In the genomic region with DNA sequence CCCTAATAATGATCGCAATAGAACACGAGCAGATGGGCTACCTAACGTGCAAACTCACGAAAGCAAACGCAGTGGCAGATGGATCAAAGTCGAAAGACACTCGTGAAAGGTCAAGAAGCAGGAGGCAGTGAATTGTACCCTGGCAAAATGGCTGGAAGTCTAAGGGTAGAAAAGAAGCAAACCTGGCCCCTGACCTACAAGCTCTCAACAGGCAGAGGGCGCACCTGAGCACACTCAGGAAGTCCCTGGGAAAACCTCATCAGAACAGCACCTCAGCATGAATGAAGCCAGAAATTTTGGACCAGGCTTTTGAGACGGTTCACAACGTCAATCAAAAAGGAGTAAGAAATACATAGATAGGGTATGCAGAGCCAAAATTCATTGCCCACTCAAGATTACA, we compare ENCODE assay signal across 23 mouse cellular contexts. TPM values are rescaled to one million over a fixed set of nuclear protein-coding genes. Genes with fewer than 3 reads are reported as not detected.
DNase-seq lines count a peak whose midpoint lies in the region; ATAC-seq and TF ChIP-seq lines count a peak whose summit lies in the region.
"Not testable (repeated sequence)": the region's sequence is repeated elsewhere in the genome, so short reads cannot be mapped to it uniquely, and the experiment has no call there.
"Had no signal": no experiment of that assay in that cellular context is flagged by ENCODE, and none has a peak within 500 bp of the region (broad histone marks: within the 10 kb centered on the region; RNA-seq: fewer than 3 reads in every experiment).

No protein-coding gene starts in this region.

- TF ChIP-seq CTCF in stomach, postnatal 0 days (IDR thresholded peaks at IDR 0.05; ENCODE audit: low read depth), result peak; percentile 41

- ATAC-seq in midbrain, embryonic 15.5 days (replicated peaks); stomach, postnatal 0 days (ENCODE audit: low FRiP score, low TSS enrichment): not testable (repeated sequence)

- not testable (repeated sequence) for TF ChIP-seq EP300 in stomach, postnatal 0 days (optimal IDR thresholded peaks at IDR 0.05)

- not testable (repeated sequence) for H3K27ac ChIP-seq in midbrain, embryonic 15.5 days; stomach, postnatal 0 days (replicated peaks)

- H3K4me1 ChIP-seq in midbrain, embryonic 15.5 days; stomach, postnatal 0 days (replicated peaks; ENCODE audit: control insufficient read depth, insufficient read depth): not testable (repeated sequence)

- H3K9me3 ChIP-seq in midbrain, embryonic 15.5 days; stomach, postnatal 0 days (ENCODE audit: control insufficient read depth, low read length): not testable (repeated sequence)

- not testable (repeated sequence) for H3K4me3 ChIP-seq in midbrain, embryonic 15.5 days; stomach, postnatal 0 days (ENCODE audit: low read depth, low read length)

- intact Hi-C loops in left cerebral cortex, postnatal 14 days (cut with DNase I), result not testable (repeated sequence)

- not testable (repeated sequence) for H3K9ac ChIP-seq in midbrain, embryonic 15.5 days; stomach, postnatal 0 days (ENCODE audit: low read length)

- H3K36me3 ChIP-seq in midbrain, embryonic 15.5 days (replicated peaks); stomach, postnatal 0 days (ENCODE audit: control insufficient read depth, insufficient read depth, low read length): not testable (repeated sequence)

- not testable (repeated sequence) for H3K27me3 ChIP-seq in midbrain, embryonic 15.5 days (replicated peaks); stomach, postnatal 0 days (ENCODE audit: control insufficient read depth, insufficient read depth, low read length)

- WGBS in midbrain, embryonic 15.5 days, result 15% methylated on average over 7 of the region's 10 CpGs
- WGBS in stomach, postnatal 0 days, result 0% methylated on average over 3 of the region's 10 CpGs

- H3K4me2 ChIP-seq in midbrain, embryonic 15.5 days, result 0 out of 2 replicates have a peak overlapping the region, but pooled peaks have one; percentile 20
- not testable (repeated sequence) for H3K4me2 ChIP-seq in stomach, postnatal 0 days (replicated peaks; ENCODE audit: low read depth)

- DNase-seq in adrenal gland, adult (ENCODE audit: inconsistent age in 2 of 2, low spot score in 1 of 2), result peak; percentile 6 to 26
- DNase-seq in cerebellum, adult 9-10 months, result peak; percentile 25
- DNase-seq in frontal cortex, postnatal 36 days (ENCODE audit: low spot score in 2 of 2), result peak; percentile 10 to 34
- peak; percentile 5 for DNase-seq in kidney, adult 18-20 months
- DNase-seq in layer of hippocampus, adult 18-20 months (ENCODE audit: low spot score in 2 of 2), result peak; percentile 6 to 40
- DNase-seq in left cerebral cortex, postnatal 14 days (ENCODE audit: low spot score in 2 of 2), result peak; percentile 31 to 32
- DNase-seq in stomach, postnatal 0 days (ENCODE audit: low spot score), result not testable (repeated sequence)

RNA-seq across cellular contexts. Expression of gene Gm3248, which starts 1.1 kb away (rescaled TPM):
- total RNA-seq in layer of hippocampus, adult 18-20 months (2021), result 1 to 10 TPM in 1 of 2 experiments, under 1 TPM in 1; 0.67 to 1.2 TPM
- total RNA-seq in left cerebral cortex, postnatal 14 days (2021), result under 1 TPM; 0.51 to 0.68 TPM
- 3.9 and 4.0 TPM in 2 replicates for polyA plus RNA-seq in midbrain, embryonic 15.5 days (2015; fragmentation: Nextera tagmentation; extraction: Ambion mirVana)
- polyA plus RNA-seq in stomach, postnatal 0 days (2015; fragmentation: Nextera tagmentation; extraction: Ambion mirVana), result 0.33 and 0.44 TPM in 2 replicates
- total RNA-seq: adrenal gland, adult 2 months; megakaryocyte-erythroid progenitor cell, adult 5-6 weeks; MEL had no signal
- polyA plus RNA-seq: adrenal gland, adult 2 months; liver, embryonic 14.5 days had no signal

RNA-seq across cellular contexts. Expression of gene Gm3453, which starts 18.5 kb away (rescaled TPM):
- not detected for total RNA-seq in layer of hippocampus, adult 18-20 months (2021)
- not detected for total RNA-seq in left cerebral cortex, postnatal 14 days (2021)
- not detected in 2 replicates for polyA plus RNA-seq in midbrain, embryonic 15.5 days (2015; fragmentation: Nextera tagmentation; extraction: Ambion mirVana)
- not detected in 2 replicates for polyA plus RNA-seq in stomach, postnatal 0 days (2015; fragmentation: Nextera tagmentation; extraction: Ambion mirVana)
- total RNA-seq: adrenal gland, adult 2 months; heart, postnatal 36 days; layer of hippocampus, postnatal 25 days; megakaryocyte-erythroid progenitor cell, adult 5-6 weeks; MEL had no signal
- polyA plus RNA-seq: adrenal gland, adult 2 months; brain, embryonic 14.5 days; embryonic facial prominence, embryonic 10.5 days; forebrain, embryonic 13.5 days; gonadal fat pad, adult 2 months; heart, embryonic 12.5 days; hindbrain, embryonic 16.5 days; kidney, embryonic 14.5 days; limb, embryonic 13.5 days; liver, embryonic 14.5 days; neural tube, embryonic 11.5 days had no signal
